Mouse (Mus musculus): Measurements from ENCODE around the gene Cybrd1. TPM values are rescaled to one million over a fixed set of nuclear protein-coding genes. Genes with fewer than 3 reads are reported as not detected.
A peak's percentile ranks its signal among the peaks of the same experiment; 100 is the strongest.

The Cybrd1 gene
- polyA plus RNA-seq, 1 experiment from 2014 or later: 0.27 TPM

GRCm38 (mm10) chr2:71191391-71192194, 73.9 kb downstream of the Cybrd1 start:
- Histone ChIP-seq H3K36me3 (replicated peaks) (no peaks in the 10 kb centered on the region), H3K27ac (peak overlapping the region; percentile 76), H3K4me3 (peak overlapping the region; percentile 42), H3K4me1 (peaks cover 33% of the 10 kb centered on the region), H3K9me3 (peaks cover 4% of the 10 kb centered on the region; the same call in 1 of the 2 replicates), H3K27me3 (ENCODE audit: poor library complexity, severe bottlenecking) (peaks cover 32% of the 10 kb centered on the region)
- WGBS: 13% methylated on average over 16 of the region's 16 CpGs
- peak; percentile 17 for DNase-seq (ENCODE audit: extremely low spot score, low spot score)

- DNase-seq (ENCODE audit: extremely low spot score, low spot score): peak; percentile 25
- Histone ChIP-seq H3K27ac (peak overlapping the region; percentile 76), H3K4me1 (peaks cover 33% of the 10 kb centered on the region), H3K27me3 (ENCODE audit: poor library complexity, severe bottlenecking) (peaks cover 32% of the 10 kb centered on the region), H3K36me3 (replicated peaks) (no peaks in the 10 kb centered on the region), H3K4me3 (peak overlapping the region; percentile 42), H3K9me3 (peaks cover 2% of the 10 kb centered on the region; the same call in 1 of the 2 replicates)
- WGBS: 44% methylated on average over 17 of the region's 17 CpGs
Measured at GRCm38 (mm10) chr2:71192195-71192807, 74.6 kb downstream of the Cybrd1 start.

Other genes starting within 250 kb of the Cybrd1 start
- 38.4 and 41.6 TPM in 2 replicates for gene Dcaf17, start 62.6 kb upstream of the Cybrd1 start, polyA plus RNA-seq (2016; fragmentation: Nextera tagmentation; extraction: Ambion mirVana)
- gene Mettl8, start 62.3 kb upstream of the Cybrd1 start, polyA plus RNA-seq (2016; fragmentation: Nextera tagmentation; extraction: Ambion mirVana): 20.3 and 20.6 TPM in 2 replicates
- gene Dync1i2, start 93.8 kb downstream of the Cybrd1 start, polyA plus RNA-seq (2016; fragmentation: Nextera tagmentation; extraction: Ambion mirVana): 102 and 111 TPM in 2 replicates
- gene Slc25a12, start 249.8 kb downstream of the Cybrd1 start, polyA plus RNA-seq (2016; fragmentation: Nextera tagmentation; extraction: Ambion mirVana): 36.0 TPM in 2 replicates